Mouse (Mus musculus): ENCODE data around the gene St6gal2. TPM values are rescaled to one million over a fixed set of nuclear protein-coding genes. Genes with fewer than 3 reads are reported as not detected.
A peak's percentile ranks its signal among the peaks of the same experiment; 100 is the strongest.

Gene St6gal2
- 7.4 and 8.3 TPM in 2 replicates for polyA plus RNA-seq (2014; fragmentation: Nextera tagmentation; extraction: Ambion mirVana)

- Histone ChIP-seq H3K9me3 (ENCODE audit: control insufficient read depth, low read length) (no peaks in the 10 kb centered on the region), H3K4me2 (ENCODE audit: low read depth) (peak within 1 kb of the TSS; percentile 88), H3K27me3 (ENCODE audit: control insufficient read depth, insufficient read depth, low read length) (no peaks in the 10 kb centered on the region), H3K36me3 (ENCODE audit: control insufficient read depth, insufficient read depth, low read length) (no peaks in the 10 kb centered on the region), H3K4me3 (ENCODE audit: low read depth, low read length) (peak within 1 kb of the TSS; percentile 60), H3K27ac (ENCODE audit: low read depth, low read length) (peak within 1 kb of the TSS; percentile 75), H3K4me1 (ENCODE audit: control insufficient read depth, insufficient read depth, low read length) (0 out of 2 replicates have a peak, but pooled peaks cover 2% of the 10 kb centered on the region), H3K9ac (ENCODE audit: low read length) (peak within 1 kb of the TSS; percentile 89)
- ATAC-seq (ENCODE audit: insufficient read depth, low FRiP score, low TSS enrichment) = peak; percentile 90
- WGBS = under 1% methylated on average over 73 of the region's 84 CpGs
- peak; percentile 81 for DNase-seq (ENCODE audit: low spot score)
Observed at GRCm38 (mm10) chr17:55445250-55446184, at the start of gene St6gal2. TSS of gene St6gal2 (plus strand) at chr17:55445382.

- 81% methylated on average over 2 of the region's 2 CpGs for WGBS
- DNase-seq (ENCODE audit: low spot score) = no peak
- H3K9ac ChIP-seq (ENCODE audit: low read length) = no peak overlapping the region
- no peak for ATAC-seq (ENCODE audit: insufficient read depth, low FRiP score, low TSS enrichment)
- H3K4me1 ChIP-seq (ENCODE audit: control insufficient read depth, insufficient read depth, low read length) = no peaks in the 10 kb centered on the region
- H3K36me3 ChIP-seq (ENCODE audit: control insufficient read depth, insufficient read depth, low read length) = no peaks in the 10 kb centered on the region
- H3K4me2 ChIP-seq (ENCODE audit: low read depth) = no peak overlapping the region
- H3K27me3 ChIP-seq (ENCODE audit: control insufficient read depth, insufficient read depth, low read length) = no peaks in the 10 kb centered on the region
- H3K4me3 ChIP-seq (ENCODE audit: low read depth, low read length) = no peak overlapping the region
- no peak overlapping the region for H3K27ac ChIP-seq (ENCODE audit: low read depth, low read length)
- H3K9me3 ChIP-seq (ENCODE audit: control insufficient read depth, low read length) = no peaks in the 10 kb centered on the region
Observed at GRCm38 (mm10) chr17:55406043-55406442, 39.1 kb upstream of the St6gal2 start.

DNA sequence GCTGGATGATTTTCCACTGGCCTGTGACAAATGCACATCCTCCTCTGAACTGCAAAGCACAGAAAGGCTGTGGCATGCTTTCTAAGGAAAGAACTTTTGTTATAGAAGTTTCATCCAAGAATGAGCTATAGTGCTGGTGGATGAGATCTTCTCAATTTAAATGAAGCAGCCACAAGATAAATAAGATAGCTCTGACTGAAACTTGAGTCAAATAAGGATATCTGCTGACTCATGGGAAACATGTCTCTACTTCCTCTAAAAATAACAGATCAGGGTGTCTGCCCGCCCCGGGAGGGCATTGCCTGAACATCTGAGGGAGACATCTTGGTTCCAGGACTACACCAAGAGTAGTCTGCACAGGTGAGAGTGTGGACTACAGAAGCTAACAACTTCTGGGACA, 28.7 kb upstream of the St6gal2 start:
- Histone ChIP-seq H3K36me3 (ENCODE audit: control insufficient read depth, insufficient read depth, low read length) (no peaks in the 10 kb centered on the region), H3K4me1 (ENCODE audit: control insufficient read depth, insufficient read depth, low read length) (no peaks in the 10 kb centered on the region), H3K9ac (ENCODE audit: low read length) (no peak overlapping the region), H3K27me3 (ENCODE audit: control insufficient read depth, insufficient read depth, low read length) (no peaks in the 10 kb centered on the region), H3K4me3 (ENCODE audit: low read depth, low read length) (no peak overlapping the region), H3K27ac (ENCODE audit: low read depth, low read length) (no peak overlapping the region), H3K4me2 (ENCODE audit: low read depth) (no peak overlapping the region), H3K9me3 (ENCODE audit: control insufficient read depth, low read length) (no peaks in the 10 kb centered on the region)
- WGBS = 91% methylated on average over 2 of the region's 2 CpGs
- ATAC-seq (ENCODE audit: insufficient read depth, low FRiP score, low TSS enrichment) (no peak), DNase-seq (ENCODE audit: low spot score) (no peak)

DNA sequence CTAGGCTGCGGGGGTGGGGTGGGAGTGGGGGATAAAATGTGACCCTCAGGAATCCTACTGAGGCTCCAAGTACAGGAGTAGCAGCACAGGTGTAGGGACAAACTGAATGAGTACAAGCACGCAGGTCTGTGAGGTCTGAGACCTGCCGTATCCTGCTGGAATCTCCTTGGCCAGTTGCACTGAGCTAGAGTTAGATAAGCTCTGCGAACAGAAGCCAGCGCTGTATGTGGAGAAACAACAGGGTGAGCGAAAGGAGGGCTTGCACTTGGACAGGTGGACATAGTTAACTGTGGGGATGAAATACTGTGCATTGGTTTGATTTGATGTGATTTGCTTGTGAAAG, 974 bp downstream of the St6gal2 start:
- ATAC-seq (ENCODE audit: insufficient read depth, low FRiP score, low TSS enrichment) = no peak; the same call in 1 of the 2 replicates
- Histone ChIP-seq H3K36me3 (ENCODE audit: control insufficient read depth, insufficient read depth, low read length) (no peaks in the 10 kb centered on the region), H3K4me3 (ENCODE audit: low read depth, low read length) (peak overlapping the region; percentile 60), H3K27me3 (ENCODE audit: control insufficient read depth, insufficient read depth, low read length) (no peaks in the 10 kb centered on the region), H3K27ac (ENCODE audit: low read depth, low read length) (peak overlapping the region; percentile 75), H3K4me2 (ENCODE audit: low read depth) (peak overlapping the region; percentile 88), H3K4me1 (ENCODE audit: control insufficient read depth, insufficient read depth, low read length) (0 out of 2 replicates have a peak, but pooled peaks cover 2% of the 10 kb centered on the region), H3K9ac (ENCODE audit: low read length) (peak overlapping the region; percentile 89), H3K9me3 (ENCODE audit: control insufficient read depth, low read length) (no peaks in the 10 kb centered on the region)
- 1% methylated on average over 6 of the region's 6 CpGs for WGBS
- no peak for DNase-seq (ENCODE audit: low spot score)

GRCm38 (mm10) chr17:55446698-55447097, 1.5 kb downstream of the St6gal2 start:
- Histone ChIP-seq H3K4me2 (ENCODE audit: low read depth) (peak overlapping the region; percentile 88), H3K9ac (ENCODE audit: low read length) (no peak overlapping the region), H3K9me3 (ENCODE audit: control insufficient read depth, low read length) (no peaks in the 10 kb centered on the region), H3K4me3 (ENCODE audit: low read depth, low read length) (no peak overlapping the region), H3K4me1 (ENCODE audit: control insufficient read depth, insufficient read depth, low read length) (0 out of 2 replicates have a peak, but pooled peaks cover 2% of the 10 kb centered on the region), H3K27ac (ENCODE audit: low read depth, low read length) (no peak overlapping the region), H3K36me3 (ENCODE audit: control insufficient read depth, insufficient read depth, low read length) (no peaks in the 10 kb centered on the region), H3K27me3 (ENCODE audit: control insufficient read depth, insufficient read depth, low read length) (no peaks in the 10 kb centered on the region)
- no peak for ATAC-seq (ENCODE audit: insufficient read depth, low FRiP score, low TSS enrichment)
- no peak for DNase-seq (ENCODE audit: low spot score)
- WGBS = 23% methylated on average over 4 of the region's 4 CpGs

DNA sequence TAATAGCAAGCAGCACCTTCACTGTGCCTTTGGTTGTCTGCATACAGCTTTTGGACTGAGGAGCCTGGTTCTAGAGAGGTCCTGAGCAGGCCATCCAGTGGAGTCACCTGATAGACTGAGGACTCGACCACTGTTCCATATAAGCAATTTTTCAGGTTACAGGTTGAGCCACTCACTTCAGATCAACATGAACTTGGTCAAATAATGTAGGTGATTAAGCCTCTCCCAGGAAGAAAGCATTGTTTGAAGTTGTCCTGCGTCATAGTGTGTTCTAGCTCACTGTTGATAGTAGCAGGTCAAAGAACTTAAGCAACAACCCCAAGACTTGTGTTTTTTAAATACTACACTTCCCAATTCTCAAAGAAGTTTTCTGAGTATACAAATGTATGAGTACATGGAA, 5.8 kb downstream of the St6gal2 start:
- no peak for ATAC-seq (ENCODE audit: insufficient read depth, low FRiP score, low TSS enrichment)
- Histone ChIP-seq H3K4me3 (ENCODE audit: low read depth, low read length) (no peak overlapping the region), H3K9ac (ENCODE audit: low read length) (no peak overlapping the region), H3K4me2 (ENCODE audit: low read depth) (no peak overlapping the region), H3K27ac (ENCODE audit: low read depth, low read length) (no peak overlapping the region), H3K9me3 (ENCODE audit: control insufficient read depth, low read length) (no peaks in the 10 kb centered on the region), H3K36me3 (ENCODE audit: control insufficient read depth, insufficient read depth, low read length) (no peaks in the 10 kb centered on the region), H3K4me1 (ENCODE audit: control insufficient read depth, insufficient read depth, low read length) (no peaks in the 10 kb centered on the region), H3K27me3 (ENCODE audit: control insufficient read depth, insufficient read depth, low read length) (no peaks in the 10 kb centered on the region)
- DNase-seq (ENCODE audit: low spot score) = no peak
- WGBS = 73% methylated on average over 2 of the region's 2 CpGs

GRCm38 (mm10) chr17:55454487-55454886, 9.3 kb downstream of the St6gal2 start:
- Histone ChIP-seq H3K36me3 (ENCODE audit: control insufficient read depth, insufficient read depth, low read length) (no peaks in the 10 kb centered on the region), H3K9ac (ENCODE audit: low read length) (no peak overlapping the region), H3K9me3 (ENCODE audit: control insufficient read depth, low read length) (no peaks in the 10 kb centered on the region), H3K4me1 (ENCODE audit: control insufficient read depth, insufficient read depth, low read length) (no peaks in the 10 kb centered on the region), H3K27ac (ENCODE audit: low read depth, low read length) (no peak overlapping the region), H3K4me2 (ENCODE audit: low read depth) (no peak overlapping the region), H3K4me3 (ENCODE audit: low read depth, low read length) (no peak overlapping the region), H3K27me3 (ENCODE audit: control insufficient read depth, insufficient read depth, low read length) (no peaks in the 10 kb centered on the region)
- DNase-seq (ENCODE audit: low spot score) = no peak
- 64% methylated on average over 3 of the region's 3 CpGs for WGBS
- no peak for ATAC-seq (ENCODE audit: insufficient read depth, low FRiP score, low TSS enrichment)

DNA sequence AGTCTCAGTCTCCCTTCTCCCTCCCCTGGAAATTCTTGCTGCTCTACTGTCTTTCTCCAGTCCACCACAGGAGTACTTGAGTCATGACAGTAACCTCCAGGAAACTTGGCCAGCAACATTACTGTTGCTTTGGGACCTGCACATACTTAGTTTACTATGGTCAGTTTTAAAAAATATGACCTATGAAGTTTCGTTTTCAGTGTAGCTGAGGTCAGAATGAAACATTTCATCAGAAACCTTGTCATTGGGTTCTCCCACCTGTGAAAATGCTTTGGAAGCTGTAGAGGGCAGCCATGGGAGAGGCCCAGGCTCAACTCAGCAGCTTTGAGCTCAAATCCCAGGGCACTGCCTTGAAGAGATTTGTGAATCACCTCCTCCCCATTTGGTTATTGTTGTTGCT, 15.0 kb downstream of the St6gal2 start:
- no peaks in the 10 kb centered on the region for H3K36me3 ChIP-seq (ENCODE audit: control insufficient read depth, insufficient read depth, low read length)
- H3K9me3 ChIP-seq (ENCODE audit: control insufficient read depth, low read length) = no peaks in the 10 kb centered on the region
- H3K27ac ChIP-seq (ENCODE audit: low read depth, low read length) = no peak overlapping the region
- no peak for DNase-seq (ENCODE audit: low spot score)
- no peaks in the 10 kb centered on the region for H3K27me3 ChIP-seq (ENCODE audit: control insufficient read depth, insufficient read depth, low read length)
- H3K9ac ChIP-seq (ENCODE audit: low read length) = no peak overlapping the region
- ATAC-seq (ENCODE audit: insufficient read depth, low FRiP score, low TSS enrichment) = no peak
- WGBS = 89% methylated on average over 1 of the region's 1 CpGs
- H3K4me2 ChIP-seq (ENCODE audit: low read depth) = no peak overlapping the region
- H3K4me3 ChIP-seq (ENCODE audit: low read depth, low read length) = no peak overlapping the region
- H3K4me1 ChIP-seq (ENCODE audit: control insufficient read depth, insufficient read depth, low read length) = no peaks in the 10 kb centered on the region

DNA sequence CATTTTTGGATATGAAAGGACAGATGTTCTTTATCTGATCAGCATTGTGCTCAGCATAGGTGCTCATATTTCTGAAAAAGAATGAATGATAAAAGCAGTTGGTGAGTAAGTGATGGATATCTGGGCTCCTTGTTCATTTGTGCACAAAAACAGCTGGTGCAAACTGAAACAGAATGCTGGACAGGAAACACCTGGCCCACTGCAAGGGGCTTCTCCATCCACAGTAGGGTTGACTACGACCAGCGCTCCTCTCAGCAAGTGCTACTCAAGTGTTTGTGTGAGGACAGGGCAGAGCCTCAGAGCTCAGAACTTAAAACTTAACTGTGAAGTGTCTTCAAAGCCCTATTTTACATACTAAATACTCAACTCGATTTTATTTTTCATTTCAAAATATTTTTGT, 22.4 kb downstream of the St6gal2 start:
- Histone ChIP-seq H3K4me2 (ENCODE audit: low read depth) (no peak overlapping the region), H3K36me3 (ENCODE audit: control insufficient read depth, insufficient read depth, low read length) (no peaks in the 10 kb centered on the region), H3K27ac (ENCODE audit: low read depth, low read length) (no peak overlapping the region), H3K27me3 (ENCODE audit: control insufficient read depth, insufficient read depth, low read length) (no peaks in the 10 kb centered on the region), H3K4me3 (ENCODE audit: low read depth, low read length) (no peak overlapping the region), H3K9ac (ENCODE audit: low read length) (no peak overlapping the region), H3K9me3 (ENCODE audit: control insufficient read depth, low read length) (no peaks in the 10 kb centered on the region), H3K4me1 (ENCODE audit: control insufficient read depth, insufficient read depth, low read length) (no peaks in the 10 kb centered on the region)
- no peak for ATAC-seq (ENCODE audit: insufficient read depth, low FRiP score, low TSS enrichment)
- no peak for DNase-seq (ENCODE audit: low spot score)
- 79% methylated on average over 3 of the region's 3 CpGs for WGBS

Measured in neural tube, embryonic 11.5 days (tissue).